Mouse (Mus musculus) cerebellum, adult 8-10 months (tissue): ENCODE data around the gene Kif27.

Source experiments
- DNase-seq: peaks from one replicate; pipeline ENCODE4 v3.0.0; 2022

Kif27 gene

GRCm38 (mm10) chr13:58275599-58275998 lies 83.3 kb downstream of the Kif27 start, which contains the start of gene Gkap1:
Gene Gkap1 (minus strand): TSS chr13:58275699.
- no peak for DNase-seq

DNA sequence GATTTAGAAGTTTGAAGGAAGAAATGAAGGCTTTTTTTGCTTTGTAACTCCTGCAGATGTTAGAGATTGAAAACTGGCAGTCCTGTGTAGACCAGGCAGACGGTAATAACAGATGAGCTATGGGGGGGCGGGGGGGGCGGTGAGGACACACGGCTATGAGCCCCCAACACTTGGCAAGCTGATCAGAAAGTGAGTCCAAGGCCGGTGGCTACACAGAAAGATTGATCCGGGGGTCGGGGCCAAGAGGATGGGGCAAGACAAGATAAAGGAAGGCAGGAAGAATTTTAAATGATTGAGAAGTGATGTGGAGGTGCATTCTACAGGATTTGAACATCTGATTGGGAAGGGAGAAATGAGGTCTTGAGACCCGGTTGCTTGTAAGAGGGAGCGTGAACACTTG lies 83.8 kb downstream of the Kif27 start:
- no peak for DNase-seq

DNA sequence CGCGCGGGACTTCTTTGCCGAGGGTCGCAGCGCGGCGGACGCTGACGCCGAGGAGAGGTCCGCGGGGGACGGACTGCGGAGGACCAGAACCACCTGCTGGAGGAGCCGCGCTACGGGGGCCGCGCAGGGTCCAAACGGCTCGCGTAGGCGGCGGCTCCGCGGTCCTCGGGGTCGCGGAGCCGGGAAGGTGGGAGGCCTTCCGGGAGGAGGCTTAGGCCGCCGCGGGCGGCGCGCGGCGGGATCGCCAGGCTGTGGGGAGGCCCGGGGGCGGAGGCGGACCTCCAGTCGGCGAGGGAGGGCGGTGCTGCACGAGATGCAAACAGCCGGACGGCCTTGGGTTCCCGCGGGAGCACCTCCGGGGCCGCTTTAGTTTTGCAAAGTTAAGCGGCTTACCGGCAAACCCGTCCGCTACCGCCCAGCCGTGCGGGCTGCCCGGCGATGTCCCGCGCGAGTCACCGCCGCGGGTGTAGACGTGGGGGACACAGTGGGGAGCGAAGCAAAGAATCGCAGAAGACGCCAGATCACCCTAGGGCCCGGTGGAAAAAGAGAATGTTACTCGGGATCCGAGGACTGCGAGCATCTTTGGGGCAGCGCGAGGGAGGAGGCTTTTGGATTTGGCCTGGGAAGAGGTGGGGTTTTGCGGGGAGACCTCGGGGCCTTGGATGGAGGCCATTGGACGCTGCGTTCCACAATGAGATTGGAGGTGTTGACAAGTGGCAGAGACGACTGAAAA lies 84.5 kb downstream of the Kif27 start:
- peak; percentile 43 for DNase-seq

GRCm38 (mm10) chr13:58273411-58274258 lies 85.3 kb downstream of the Kif27 start:
- DNase-seq: peak; percentile 26

- no peak for DNase-seq
Observed at GRCm38 (mm10) chr13:58266864-58267263, 92.1 kb downstream of the Kif27 start.

DNA sequence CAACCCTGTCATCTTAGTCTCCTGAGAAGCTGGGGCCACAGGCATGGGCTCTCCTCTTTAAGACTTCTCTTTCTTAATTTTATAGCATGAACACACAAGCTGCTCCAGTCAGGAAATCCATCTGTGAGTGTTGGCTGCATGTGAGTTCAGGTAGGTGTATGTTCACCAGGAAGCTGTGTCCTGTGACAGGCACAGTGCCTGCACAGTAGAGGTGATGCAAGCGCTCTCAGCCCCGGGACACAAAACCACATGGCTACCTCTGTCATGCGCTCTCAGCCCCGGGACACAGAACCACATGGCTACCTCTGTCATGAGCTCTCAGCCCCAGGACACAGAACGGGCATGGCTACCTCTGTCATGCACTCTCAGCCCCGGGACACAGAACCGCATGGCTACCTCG lies 95.4 kb downstream of the Kif27 start:
- no peak for DNase-seq

GRCm38 (mm10) chr13:58261674-58262073 lies 97.2 kb downstream of the Kif27 start:
- no peak for DNase-seq

DNA sequence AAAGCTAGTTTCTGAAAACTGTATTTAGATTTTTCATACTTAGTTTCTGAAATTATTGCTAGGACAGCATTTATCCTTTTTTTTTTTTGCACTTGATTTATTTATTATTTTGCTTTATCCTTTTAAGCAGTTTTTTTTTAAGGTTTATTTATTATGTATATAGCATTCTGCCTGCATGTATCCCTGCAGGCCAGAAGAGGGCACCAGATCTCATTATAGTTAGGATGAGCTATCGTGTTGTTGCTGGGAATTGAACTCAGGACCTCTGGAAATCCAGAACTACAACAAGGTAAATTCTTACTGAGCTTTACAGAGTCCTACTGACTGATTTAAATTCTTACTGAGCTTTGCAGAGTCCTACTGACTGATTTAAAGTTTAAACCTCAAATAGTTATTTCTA lies 105.7 kb downstream of the Kif27 start:
- no peak for DNase-seq

DNA sequence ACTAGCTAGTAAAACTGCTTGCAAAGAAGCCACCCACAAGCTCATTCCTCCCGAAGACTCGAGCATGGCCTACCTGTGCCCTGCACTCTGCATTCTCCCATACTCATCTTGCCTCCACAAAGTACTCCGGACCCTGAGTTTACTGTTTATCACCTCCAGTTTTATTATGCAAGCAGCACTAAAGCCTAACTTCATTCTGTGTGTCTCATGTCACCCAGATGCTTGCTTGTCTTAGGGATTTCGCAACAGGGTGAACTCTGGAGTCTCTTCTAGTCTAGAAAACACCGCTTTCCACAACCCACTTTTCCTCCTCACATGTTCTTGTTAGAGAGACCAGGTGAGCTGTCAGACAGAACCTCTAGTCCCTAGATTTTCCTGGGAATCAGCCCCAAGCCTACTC lies 110.0 kb downstream of the Kif27 start:
- no peak for DNase-seq
